Mouse (Mus musculus): ENCODE results near the gene Stx1a. TPM values are rescaled to one million over a fixed set of nuclear protein-coding genes. Genes with fewer than 3 reads are reported as not detected.
"Not testable (repeated sequence)": the region's sequence is repeated elsewhere in the genome, so short reads cannot be mapped to it uniquely, and the experiment has no call there.

Gene Stx1a
- polyA plus RNA-seq, 1 experiment from 2014 or later: 1.3 TPM

DNA sequence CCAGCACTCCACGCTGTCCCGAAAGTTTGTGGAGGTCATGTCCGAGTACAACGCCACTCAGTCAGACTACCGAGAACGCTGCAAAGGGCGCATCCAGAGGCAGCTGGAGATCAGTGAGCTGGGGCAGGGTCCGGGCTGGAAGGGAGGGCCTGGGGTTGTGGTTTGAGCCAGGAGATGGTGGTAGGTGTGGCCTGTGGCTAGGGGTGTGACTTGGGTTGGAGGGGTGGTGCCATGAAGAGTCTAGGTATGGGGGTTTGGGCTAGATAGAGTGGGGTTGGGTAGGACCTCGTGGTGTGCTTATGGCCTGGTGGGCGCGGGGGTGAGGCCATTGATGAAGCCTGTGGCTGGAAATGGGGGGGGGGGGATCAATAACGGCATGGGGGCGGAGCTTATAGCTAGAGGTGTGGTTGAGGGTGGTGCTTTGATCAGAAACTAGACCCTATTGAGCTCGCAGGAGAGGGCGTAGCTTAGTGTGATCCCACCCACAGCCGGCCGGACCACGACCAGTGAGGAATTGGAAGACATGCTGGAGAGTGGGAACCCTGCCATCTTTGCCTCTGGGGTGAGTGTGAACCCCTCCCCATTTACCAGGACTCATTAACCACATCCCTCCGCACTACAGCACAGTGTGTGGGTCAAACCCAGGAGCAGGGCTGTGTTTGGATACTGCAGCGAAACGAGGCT, 19.0 kb downstream of the Stx1a start:
- Histone ChIP-seq H3K4me2 (peak overlapping the region; percentile 51), H3K9ac (no peak overlapping the region), H3K9me3 (replicated peaks) (no peaks in the 10 kb centered on the region), H3K36me3 (replicated peaks) (0 out of 2 replicates have a peak, but pooled peaks cover 3% of the 10 kb centered on the region), H3K27ac (replicated peaks) (no peak overlapping the region), H3K4me3 (replicated peaks) (peak overlapping the region; percentile 28), H3K4me1 (replicated peaks) (peaks cover 31% of the 10 kb centered on the region), H3K27me3 (no peaks in the 10 kb centered on the region)
- WGBS (ENCODE audit: insufficient replicate concordance): 43% methylated on average over 21 of the region's 21 CpGs
- peak; percentile 61 for ATAC-seq (ENCODE audit: insufficient read depth)

DNA sequence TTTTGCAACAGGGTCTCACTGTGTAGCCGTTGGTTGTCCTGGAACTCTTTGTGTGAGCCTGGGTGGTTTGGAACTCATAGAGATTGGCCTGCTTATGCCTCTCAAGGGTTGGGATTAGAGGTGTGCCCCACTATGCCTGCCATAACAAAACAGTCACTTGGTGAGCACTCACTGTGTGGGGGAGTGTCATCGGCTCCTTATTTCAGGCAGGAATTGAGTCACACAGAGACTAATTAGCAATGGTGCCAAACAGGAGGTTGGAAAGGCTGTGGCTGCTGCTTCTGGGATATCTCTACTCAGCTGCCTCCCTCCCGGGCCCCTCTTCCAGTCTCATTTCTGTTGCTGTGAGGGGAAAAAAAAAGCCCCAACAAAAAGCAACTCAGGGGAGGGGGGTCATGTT, 21.3 kb downstream of the Stx1a start:
- Histone ChIP-seq H3K27me3 (no peaks in the 10 kb centered on the region), H3K4me3 (replicated peaks) (no peak overlapping the region), H3K4me2 (no peak overlapping the region), H3K4me1 (replicated peaks) (peaks cover 26% of the 10 kb centered on the region), H3K9me3 (replicated peaks) (no peaks in the 10 kb centered on the region), H3K36me3 (replicated peaks) (0 out of 2 replicates have a peak, but pooled peaks cover 3% of the 10 kb centered on the region), H3K9ac (no peak overlapping the region), H3K27ac (replicated peaks) (no peak overlapping the region)
- no peak for ATAC-seq (ENCODE audit: insufficient read depth)
- WGBS (ENCODE audit: insufficient replicate concordance): 69% methylated on average over 3 of the region's 3 CpGs

DNA sequence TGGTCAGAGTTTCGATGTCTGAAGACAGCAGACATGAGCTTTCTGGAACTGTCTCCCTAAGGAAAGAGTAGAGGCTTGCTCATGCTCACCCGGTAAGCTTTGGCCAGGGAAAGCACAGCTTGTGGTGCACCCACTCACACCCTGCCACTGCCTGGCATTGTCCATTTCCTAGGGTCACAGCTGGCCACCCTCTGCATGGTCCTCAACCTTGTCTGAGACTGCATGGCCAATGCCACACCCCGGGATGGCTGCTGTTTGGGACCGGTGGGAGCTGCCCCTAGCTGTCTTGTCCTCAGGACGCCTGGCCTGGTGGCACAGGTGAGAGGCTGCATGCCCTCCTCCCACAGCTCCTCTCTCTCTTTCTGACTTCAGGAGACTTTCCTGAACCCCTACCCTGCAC, 25.3 kb downstream of the Stx1a start:
- no peak overlapping the region for H3K27ac ChIP-seq (replicated peaks)
- H3K4me3 ChIP-seq (replicated peaks): no peak overlapping the region
- WGBS (ENCODE audit: insufficient replicate concordance): 69% methylated on average over 5 of the region's 5 CpGs
- H3K4me1 ChIP-seq (replicated peaks): no peaks in the 10 kb centered on the region
- H3K4me2 ChIP-seq: no peak overlapping the region
- H3K9ac ChIP-seq: no peak overlapping the region
- H3K9me3 ChIP-seq (replicated peaks): no peaks in the 10 kb centered on the region
- H3K27me3 ChIP-seq: no peaks in the 10 kb centered on the region
- 0 out of 2 replicates have a peak, but pooled peaks cover 3% of the 10 kb centered on the region for H3K36me3 ChIP-seq (replicated peaks)
- ATAC-seq (ENCODE audit: insufficient read depth): no peak

DNA sequence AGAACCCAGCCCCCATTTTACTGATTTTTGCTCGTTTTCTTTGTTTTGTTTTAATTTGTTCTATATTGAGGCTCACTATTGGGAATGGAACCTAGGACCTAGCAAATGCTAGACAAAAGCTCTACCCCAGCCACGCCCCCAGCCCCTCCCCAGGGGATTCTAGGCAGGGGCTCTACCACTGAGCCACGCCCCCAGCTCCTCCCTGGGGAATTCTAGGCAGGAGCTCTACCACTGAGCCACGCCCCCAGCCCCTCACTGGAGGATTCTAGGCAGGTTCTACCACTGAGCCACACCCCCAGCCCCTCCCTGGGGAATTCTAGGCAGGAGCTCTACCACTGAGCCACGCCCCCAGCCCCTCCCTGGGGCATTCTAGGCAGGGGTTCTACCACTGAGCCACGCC, 26.0 kb downstream of the Stx1a start:
- H3K9me3 ChIP-seq (replicated peaks); ATAC-seq (ENCODE audit: insufficient read depth); H3K36me3 ChIP-seq (replicated peaks); H3K4me3 ChIP-seq (replicated peaks); H3K9ac ChIP-seq; H3K4me2 ChIP-seq; H3K4me1 ChIP-seq (replicated peaks); H3K27ac ChIP-seq (replicated peaks); H3K27me3 ChIP-seq: not testable (repeated sequence)
- 69% methylated on average over 6 of the region's 6 CpGs for WGBS (ENCODE audit: insufficient replicate concordance)

DNA sequence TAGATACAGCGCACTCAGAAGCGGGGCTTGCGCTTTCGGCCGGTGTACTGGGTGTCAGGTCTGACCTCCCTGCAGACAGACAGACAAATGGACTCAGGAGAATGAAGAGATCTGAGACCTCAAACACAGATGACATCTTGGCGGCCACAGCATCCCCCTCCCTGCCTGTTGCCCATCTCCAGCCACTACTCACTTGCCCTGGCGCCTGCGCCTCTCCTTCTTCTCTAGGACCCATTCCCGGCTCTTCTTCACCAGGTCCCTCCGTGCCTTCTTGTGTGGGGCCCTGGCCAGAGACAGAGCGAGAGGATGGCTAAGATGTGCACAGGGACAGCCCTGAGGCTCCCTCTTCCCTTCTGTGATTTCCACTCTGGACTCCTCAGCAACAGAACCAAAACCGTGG, 30.1 kb downstream of the Stx1a start:
- no peaks in the 10 kb centered on the region for H3K27me3 ChIP-seq
- 80% methylated on average over 12 of the region's 12 CpGs for WGBS (ENCODE audit: insufficient replicate concordance)
- H3K36me3 ChIP-seq (replicated peaks): peaks cover 28% of the 10 kb centered on the region
- no peak for ATAC-seq (ENCODE audit: insufficient read depth)
- no peak overlapping the region for H3K4me3 ChIP-seq (replicated peaks)
- H3K4me1 ChIP-seq (replicated peaks): no peaks in the 10 kb centered on the region
- H3K27ac ChIP-seq (replicated peaks): no peak overlapping the region
- H3K4me2 ChIP-seq: no peak overlapping the region
- no peaks in the 10 kb centered on the region for H3K9me3 ChIP-seq (replicated peaks)
- H3K9ac ChIP-seq: no peak overlapping the region

DNA sequence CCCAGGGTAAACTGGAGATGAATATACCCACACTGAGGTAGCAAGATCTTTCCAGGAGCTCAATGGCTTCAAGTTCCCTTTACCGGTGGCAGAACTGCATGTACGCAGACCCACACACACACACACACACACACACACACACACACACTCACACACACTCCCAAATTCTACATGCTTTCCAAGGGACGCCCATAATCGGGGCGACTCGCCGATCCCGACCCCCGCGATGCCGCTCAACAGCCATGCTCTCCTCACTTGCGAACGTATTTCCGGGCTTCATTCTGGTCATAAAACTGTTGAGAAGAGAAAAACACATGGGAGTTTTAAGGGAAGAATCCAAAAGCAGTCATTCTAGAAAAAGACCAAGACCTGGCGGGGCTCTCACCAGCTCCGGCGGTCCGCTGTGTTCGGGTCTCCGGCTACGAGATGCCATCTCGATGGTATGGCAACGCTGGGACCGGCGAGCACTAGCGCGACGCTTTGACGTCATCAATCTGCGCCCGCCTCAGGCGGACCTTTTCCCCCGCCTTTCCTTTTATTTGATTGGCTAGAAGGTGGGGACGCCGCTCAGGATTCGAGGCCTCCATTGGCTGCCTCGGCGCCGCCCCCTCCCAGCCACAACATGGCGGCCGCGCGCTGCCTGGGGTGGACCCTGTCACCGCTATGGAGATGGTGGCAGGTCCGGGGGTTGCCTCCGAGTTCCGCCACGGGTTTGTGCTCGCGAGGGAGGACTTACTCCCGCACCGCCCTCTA, 40.5 kb downstream of the Stx1a start, which contains the start of gene Dnajc30:
Gene Dnajc30, plus strand, starts transcription at position 574 of the 753 bp plus-strand sequence.
- Histone ChIP-seq H3K4me2 (peak within 1 kb of the TSS; percentile 97), H3K36me3 (replicated peaks) (peaks cover 43% of the 10 kb centered on the region), H3K9ac (peak within 1 kb of the TSS; percentile 86), H3K27me3 (no peaks in the 10 kb centered on the region), H3K27ac (replicated peaks) (peak within 1 kb of the TSS; percentile 66), H3K4me1 (replicated peaks) (peaks cover 28% of the 10 kb centered on the region), H3K9me3 (replicated peaks) (no peaks in the 10 kb centered on the region), H3K4me3 (replicated peaks) (peak within 1 kb of the TSS; percentile 94)
- peak; percentile 96 for ATAC-seq (ENCODE audit: insufficient read depth)
- under 1% methylated on average over 52 of the region's 52 CpGs for WGBS (ENCODE audit: insufficient replicate concordance)

DNA sequence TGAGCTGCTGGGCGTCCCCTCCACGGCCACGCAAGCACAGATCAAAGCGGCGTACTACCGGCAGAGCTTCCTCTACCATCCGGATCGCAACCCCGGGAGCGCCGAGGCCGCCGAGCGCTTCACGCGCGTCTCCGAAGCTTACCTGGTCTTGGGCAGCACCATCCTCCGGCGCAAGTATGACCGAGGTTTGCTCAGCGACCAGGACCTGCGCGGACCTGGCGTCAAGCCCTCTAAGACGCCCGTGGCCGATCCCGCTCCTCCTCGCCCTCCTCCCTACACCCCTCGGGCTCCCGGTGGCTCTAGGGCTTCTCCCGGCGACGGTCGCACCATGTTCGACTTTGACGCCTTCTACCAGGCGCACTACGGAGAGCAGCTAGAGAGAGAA, 41.1 kb downstream of the Stx1a start:
- 0% methylated on average over 40 of the region's 40 CpGs for WGBS (ENCODE audit: insufficient replicate concordance)

DNA sequence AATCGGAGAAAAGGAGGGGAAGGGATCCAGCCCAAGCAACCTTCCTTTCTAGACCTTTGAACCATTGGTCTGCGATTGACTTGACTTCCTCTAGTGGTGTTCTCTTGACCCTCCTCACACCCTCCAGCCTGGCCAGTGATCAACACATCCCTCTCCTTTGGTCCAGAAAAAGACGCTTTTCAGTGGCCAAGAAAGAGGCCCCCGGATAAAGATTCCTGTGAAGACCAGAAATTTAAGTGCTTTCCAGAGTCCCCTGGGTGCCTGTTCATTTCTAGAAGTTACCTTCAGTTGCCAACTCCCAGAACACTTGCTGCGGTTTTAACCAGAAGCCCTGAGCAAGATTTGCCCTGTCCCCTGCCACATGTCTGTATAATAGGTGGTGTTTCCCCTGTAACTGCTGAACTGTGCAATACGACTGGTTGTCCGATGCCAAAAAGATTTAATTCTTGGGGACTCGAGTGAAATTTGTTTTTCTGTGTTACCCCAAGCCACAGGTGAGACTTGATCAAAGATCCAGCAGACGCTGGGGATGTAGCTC, 41.7 kb downstream of the Stx1a start, which contains the start of gene Bud23:
Gene Bud23, minus strand, starts transcription at position 51 of the 538 bp plus-strand sequence.
- ATAC-seq (ENCODE audit: insufficient read depth); H3K9me3 ChIP-seq (replicated peaks): not testable (repeated sequence)
- 55% methylated on average over 9 of the region's 9 CpGs for WGBS (ENCODE audit: insufficient replicate concordance)

More for the DNA sequence above, 41.1 kb downstream of the Stx1a start:
- Histone ChIP-seq H3K4me3 (replicated peaks) (peak overlapping the region; percentile 94), H3K27ac (replicated peaks) (peak overlapping the region; percentile 66), H3K9me3 (replicated peaks) (no peaks in the 10 kb centered on the region), H3K36me3 (replicated peaks) (peaks cover 37% of the 10 kb centered on the region), H3K4me1 (replicated peaks) (peaks cover 28% of the 10 kb centered on the region), H3K27me3 (no peaks in the 10 kb centered on the region), H3K9ac (peak overlapping the region; percentile 86), H3K4me2 (peak overlapping the region; percentile 97)
- peak; percentile 64 for ATAC-seq (ENCODE audit: insufficient read depth)

DNA sequence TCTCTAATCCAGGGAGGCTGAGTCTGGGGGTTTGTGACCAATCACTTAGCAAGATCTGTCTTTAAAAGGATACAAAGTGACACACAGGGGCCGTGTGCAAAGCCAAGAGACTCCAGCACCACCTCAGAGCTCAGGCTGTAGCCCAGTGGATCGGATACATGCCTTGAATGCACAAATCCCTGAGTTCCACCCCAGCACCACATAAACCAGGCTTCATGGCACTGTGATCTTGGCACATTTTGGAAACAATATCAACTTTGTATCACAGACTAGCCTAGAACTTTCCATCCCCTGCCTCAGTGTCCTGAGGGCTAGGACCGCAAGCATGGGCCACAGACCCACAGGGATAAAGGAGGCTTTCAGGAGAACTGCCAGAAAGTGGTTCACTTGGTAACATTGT, 42.7 kb downstream of the Stx1a start:
- H3K4me2 ChIP-seq: peak overlapping the region; percentile 97; the same call in 1 of the 2 replicates
- 82% methylated on average over 3 of the region's 3 CpGs for WGBS (ENCODE audit: insufficient replicate concordance)
- H3K4me1 ChIP-seq (replicated peaks): peaks cover 39% of the 10 kb centered on the region
- no peak overlapping the region for H3K9ac ChIP-seq
- H3K4me3 ChIP-seq (replicated peaks): no peak overlapping the region; the same call in 1 of the 2 replicates
- no peak for ATAC-seq (ENCODE audit: insufficient read depth)
- H3K9me3 ChIP-seq (replicated peaks): no peaks in the 10 kb centered on the region
- no peak overlapping the region for H3K27ac ChIP-seq (replicated peaks)
- peaks cover 21% of the 10 kb centered on the region for H3K36me3 ChIP-seq (replicated peaks)
- H3K27me3 ChIP-seq: no peaks in the 10 kb centered on the region

More for the DNA sequence above, 41.7 kb downstream of the Stx1a start, which contains the start of gene Bud23:
- Histone ChIP-seq H3K4me3 (replicated peaks) (peak within 1 kb of the TSS; percentile 94), H3K4me2 (peak within 1 kb of the TSS; percentile 97), H3K36me3 (replicated peaks) (peaks cover 31% of the 10 kb centered on the region), H3K27ac (replicated peaks) (peak within 1 kb of the TSS; percentile 66), H3K4me1 (replicated peaks) (peaks cover 28% of the 10 kb centered on the region), H3K9ac (peak within 1 kb of the TSS; percentile 86)
- H3K27me3 ChIP-seq: not testable (repeated sequence)

DNA sequence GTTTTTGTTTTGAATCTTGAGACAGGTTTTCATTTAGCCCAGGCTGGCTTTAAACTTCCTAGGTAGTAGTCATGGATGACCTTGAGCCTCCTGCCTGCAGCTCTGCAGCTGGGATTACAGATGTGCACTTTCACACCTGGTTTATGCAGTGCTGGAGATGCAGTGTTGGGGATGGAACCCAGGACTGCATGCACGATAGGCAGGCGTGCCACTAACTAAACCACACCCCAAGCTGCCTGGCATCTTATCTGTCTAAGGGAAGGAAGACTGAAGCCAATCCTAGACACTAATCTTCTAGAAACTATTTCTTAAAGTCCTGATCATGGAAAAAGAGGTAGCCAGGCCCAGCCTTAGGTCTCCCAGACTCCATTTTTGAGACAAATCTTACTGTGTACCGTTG, 47.2 kb downstream of the Stx1a start:
- peaks cover 24% of the 10 kb centered on the region for H3K4me1 ChIP-seq (replicated peaks)
- H3K9ac ChIP-seq: no peak overlapping the region
- no peak overlapping the region for H3K4me2 ChIP-seq
- H3K9me3 ChIP-seq (replicated peaks): no peaks in the 10 kb centered on the region
- H3K36me3 ChIP-seq (replicated peaks): peaks cover 19% of the 10 kb centered on the region
- H3K27ac ChIP-seq (replicated peaks): no peak overlapping the region
- no peak overlapping the region for H3K4me3 ChIP-seq (replicated peaks)
- WGBS (ENCODE audit: insufficient replicate concordance): 39% methylated on average over 3 of the region's 3 CpGs
- no peaks in the 10 kb centered on the region for H3K27me3 ChIP-seq
- peak; percentile 51 for ATAC-seq (ENCODE audit: insufficient read depth)

DNA sequence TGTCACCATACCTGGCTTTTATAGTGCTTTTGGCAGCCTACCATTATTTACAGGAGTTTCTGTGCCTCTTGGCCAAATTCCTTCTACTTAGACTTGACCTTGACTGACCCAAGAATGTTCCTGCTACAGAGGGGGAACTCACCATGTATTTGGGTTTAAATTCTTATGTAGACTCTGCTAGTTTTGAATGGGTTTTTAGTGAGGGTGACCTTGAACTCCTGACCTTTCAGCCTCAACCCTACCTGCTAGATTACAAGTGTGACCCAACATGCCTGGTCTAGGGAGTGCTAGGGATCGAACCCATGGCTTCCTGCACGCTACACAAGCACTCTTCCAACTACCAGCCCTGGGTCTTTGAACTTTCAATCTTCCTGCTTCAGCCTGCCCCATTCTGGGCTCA, 48.8 kb downstream of the Stx1a start:
- WGBS (ENCODE audit: insufficient replicate concordance): 72% methylated on average over 2 of the region's 2 CpGs
- H3K27me3 ChIP-seq: no peaks in the 10 kb centered on the region
- ATAC-seq (ENCODE audit: insufficient read depth): no peak

More for the DNA sequence above, 48.8 kb downstream of the Stx1a start:
- Histone ChIP-seq H3K9ac (no peak overlapping the region), H3K4me3 (replicated peaks) (no peak overlapping the region), H3K4me1 (replicated peaks) (peaks cover 18% of the 10 kb centered on the region), H3K4me2 (no peak overlapping the region), H3K27ac (replicated peaks) (no peak overlapping the region), H3K9me3 (replicated peaks) (no peaks in the 10 kb centered on the region), H3K36me3 (replicated peaks) (peaks cover 12% of the 10 kb centered on the region)

All from liver, embryonic 15.5 days (tissue).